Mouse (Mus musculus) gastrocnemius, postnatal 4 days (tissue): ENCODE data around the gene Akap17b. TPM values are rescaled to one million over a fixed set of nuclear protein-coding genes. Genes with fewer than 3 reads are reported as not detected.

Experiments used
- DNase-seq, 2 experiments: peaks; one replicate each; pipeline ENCODE4 v3.0.0; 2021 to 2022; ENCODE audit warnings: low spot score in 2 of 2, mixed read lengths in 2 of 2
- total RNA-seq, 2 experiments: library from RNA; stranded (reverse); gene quantifications; 2 replicates each; pipeline ENCODE4 v1.2.3; 2021

Gene Akap17b
- total RNA-seq, 2 experiments from 2014 or later, result 1.5 to 2.0 TPM

GRCm38 (mm10) chrX:36587304-36588209, 57.6 kb downstream of the Akap17b start:
- DNase-seq, result no peak

GRCm38 (mm10) chrX:36586629-36587303, 58.4 kb downstream of the Akap17b start:
- no peak for DNase-seq

DNA sequence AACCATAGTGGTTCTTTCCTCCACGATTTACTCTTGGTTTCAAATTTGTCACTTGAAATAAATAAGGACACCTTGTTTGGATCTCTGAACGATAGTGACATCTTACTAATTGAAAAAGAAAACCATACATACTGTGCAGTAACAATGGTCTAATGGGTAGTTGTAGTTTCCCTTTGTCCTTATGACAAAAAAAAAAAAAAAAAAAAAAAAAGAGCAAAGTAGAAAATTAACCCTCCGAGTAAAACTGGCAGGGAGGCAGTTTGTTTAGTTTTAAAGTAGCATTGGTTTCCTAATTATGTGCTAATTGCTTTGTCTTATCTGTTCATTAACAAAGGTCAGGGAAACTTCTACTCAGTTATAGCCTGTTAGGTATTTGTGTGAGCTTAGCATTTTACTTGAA, 83.1 kb downstream of the Akap17b start:
- no peak for DNase-seq

DNA sequence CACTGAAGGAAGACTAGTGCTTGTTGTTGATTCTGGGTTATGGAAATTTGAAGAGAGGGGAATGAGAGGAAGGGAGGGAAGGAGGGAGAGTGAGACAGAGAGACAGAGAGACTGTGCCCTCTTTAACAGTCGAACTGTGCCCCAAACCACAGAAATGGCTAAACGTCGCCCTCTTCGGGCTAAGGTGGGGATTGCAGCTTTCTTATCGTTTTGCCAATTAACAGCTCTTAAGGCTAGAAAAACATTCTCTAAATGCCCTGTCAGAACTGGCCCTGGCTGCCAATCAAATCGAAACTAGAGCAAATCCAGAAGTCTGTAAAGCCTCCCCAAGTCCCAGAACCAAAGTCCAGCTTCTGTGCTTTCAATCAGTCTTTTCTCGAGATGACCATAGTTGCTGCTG, 83.5 kb downstream of the Akap17b start:
- peak in 1 of 2 experiments; percentile 43 for DNase-seq

DNA sequence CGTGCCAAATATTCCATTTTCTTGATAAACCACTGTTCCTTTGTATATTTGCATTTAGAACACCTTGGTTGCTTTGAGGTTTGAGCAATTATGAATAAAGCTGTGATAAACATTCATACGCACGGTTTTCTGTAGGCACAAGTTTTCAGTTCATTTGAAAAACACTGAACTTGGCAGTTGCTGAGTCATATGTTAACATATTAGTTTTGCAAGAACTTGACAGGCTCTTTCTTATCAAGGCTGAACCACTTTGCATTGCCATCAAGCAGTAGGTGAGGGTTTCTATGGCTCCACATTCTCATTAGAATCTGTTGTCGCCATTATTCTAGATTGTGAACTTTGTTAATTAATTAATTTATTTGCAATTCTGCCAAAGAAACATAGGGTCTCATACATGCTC, 85.0 kb downstream of the Akap17b start:
- no peak for DNase-seq

Other genes with a start within 250 kb of the Akap17b start
- not detected for gene Gm6268, start 244.1 kb downstream of the Akap17b start, total RNA-seq
- not detected for gene Gm14569, start 153.6 kb downstream of the Akap17b start, total RNA-seq
- gene Pgrmc1, start 47.2 kb downstream of the Akap17b start, total RNA-seq, result 10 to 100 TPM; 48.1 to 50.1 TPM
- under 1 TPM; 0.25 to 0.36 TPM for gene Slc25a43, start 98.3 kb upstream of the Akap17b start, total RNA-seq
- 100 to 1,000 TPM; 291 to 333 TPM for gene Slc25a5, start 150.3 kb upstream of the Akap17b start, total RNA-seq
- 10 to 100 TPM; 40.0 to 50.1 TPM for gene Ube2a, start 228.5 kb upstream of the Akap17b start, total RNA-seq
- gene C330007P06Rik, start 228.7 kb upstream of the Akap17b start, total RNA-seq, result 10 to 100 TPM; 16.1 to 16.8 TPM